Mouse (Mus musculus): ENCODE data around the gene Itsn1. TPM values are rescaled to one million over a fixed set of nuclear protein-coding genes. Genes with fewer than 3 reads are reported as not detected.
A peak's percentile ranks its signal among the peaks of the same experiment; 100 is the strongest.

Gene Itsn1
- polyA plus RNA-seq, 1 experiment: 20.5 TPM

DNA sequence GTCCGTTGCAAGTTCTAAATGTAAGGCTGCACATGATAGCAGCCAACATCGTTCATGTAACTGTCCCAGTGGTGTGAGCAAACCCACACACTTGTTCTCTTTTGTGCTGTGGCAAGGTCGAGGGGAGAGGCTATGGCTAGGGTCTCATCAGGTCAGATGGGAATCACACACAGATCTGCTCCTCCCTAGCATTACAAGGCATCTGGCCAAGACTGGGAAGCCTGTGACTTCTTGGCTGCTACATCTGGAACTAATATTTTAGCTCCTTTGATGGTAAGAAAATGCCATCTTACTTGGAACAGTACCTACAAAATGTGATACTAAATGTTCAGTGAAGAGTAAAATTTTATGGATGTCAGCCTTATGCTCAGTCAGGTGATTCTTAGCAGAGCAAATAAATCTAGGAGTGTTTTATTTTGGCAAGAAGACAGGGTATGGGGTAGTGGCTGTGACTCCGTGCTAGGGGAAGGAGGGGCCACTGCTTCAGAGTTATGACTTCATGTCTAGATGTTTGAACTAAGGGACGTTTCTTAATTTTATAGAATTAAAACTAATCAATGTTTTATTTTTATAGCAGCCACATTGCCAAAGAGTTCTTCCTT lies 73.5 kb downstream of the Itsn1 start:
- WGBS: 59% methylated on average over 5 of the region's 5 CpGs
- TF ChIP-seq POLR2A (IDR thresholded peaks at IDR 0.05; ENCODE audit: low read depth, low read length): no peak
- no peak overlapping the region for H3K27ac ChIP-seq (ENCODE audit: insufficient read depth, low read depth, low read length)
- H3K4me3 ChIP-seq (ENCODE audit: insufficient read depth, low read depth, low read length): no peak overlapping the region
- H3K4me1 ChIP-seq (ENCODE audit: control insufficient read depth, insufficient read depth, low read length): no peaks in the 10 kb centered on the region
- no peaks in the 10 kb centered on the region for H3K36me3 ChIP-seq (ENCODE audit: control insufficient read depth, insufficient read depth, low read length)
- H3K27me3 ChIP-seq (replicated peaks; ENCODE audit: control insufficient read depth, insufficient read depth, low read length): no peaks in the 10 kb centered on the region
- DNase-seq: no peak

GRCm38 (mm10) chr16:91804418-91804817 lies 75.3 kb downstream of the Itsn1 start:
- H3K27me3 ChIP-seq (replicated peaks; ENCODE audit: control insufficient read depth, insufficient read depth, low read length): no peaks in the 10 kb centered on the region
- H3K27ac ChIP-seq (ENCODE audit: insufficient read depth, low read depth, low read length): no peak overlapping the region
- no peak for DNase-seq
- 89% methylated on average over 8 of the region's 8 CpGs for WGBS
- no peak for TF ChIP-seq POLR2A (IDR thresholded peaks at IDR 0.05; ENCODE audit: low read depth, low read length)
- no peak for TF ChIP-seq CTCF (conservative IDR thresholded peaks at IDR 0.05; ENCODE audit: insufficient read depth, insufficient read length, low read depth, low read length)
- H3K36me3 ChIP-seq (ENCODE audit: control insufficient read depth, insufficient read depth, low read length): no peaks in the 10 kb centered on the region
- no peaks in the 10 kb centered on the region for H3K4me1 ChIP-seq (ENCODE audit: control insufficient read depth, insufficient read depth, low read length)
- H3K4me3 ChIP-seq (ENCODE audit: insufficient read depth, low read depth, low read length): no peak overlapping the region

- Histone ChIP-seq H3K36me3 (ENCODE audit: control insufficient read depth, insufficient read depth, low read length) (no peaks in the 10 kb centered on the region), H3K27ac (ENCODE audit: insufficient read depth, low read depth, low read length) (no peak overlapping the region), H3K4me3 (ENCODE audit: insufficient read depth, low read depth, low read length) (no peak overlapping the region), H3K4me1 (ENCODE audit: control insufficient read depth, insufficient read depth, low read length) (no peaks in the 10 kb centered on the region), H3K27me3 (replicated peaks; ENCODE audit: control insufficient read depth, insufficient read depth, low read length) (no peaks in the 10 kb centered on the region)
- no peak for TF ChIP-seq CTCF (conservative IDR thresholded peaks at IDR 0.05; ENCODE audit: insufficient read depth, insufficient read length, low read depth, low read length)
- no peak for TF ChIP-seq POLR2A (IDR thresholded peaks at IDR 0.05; ENCODE audit: low read depth, low read length)
- DNase-seq: peak; percentile 15
- 33% methylated on average over 5 of the region's 5 CpGs for WGBS
Measured at GRCm38 (mm10) chr16:91804831-91805230, 75.8 kb downstream of the Itsn1 start.

DNA sequence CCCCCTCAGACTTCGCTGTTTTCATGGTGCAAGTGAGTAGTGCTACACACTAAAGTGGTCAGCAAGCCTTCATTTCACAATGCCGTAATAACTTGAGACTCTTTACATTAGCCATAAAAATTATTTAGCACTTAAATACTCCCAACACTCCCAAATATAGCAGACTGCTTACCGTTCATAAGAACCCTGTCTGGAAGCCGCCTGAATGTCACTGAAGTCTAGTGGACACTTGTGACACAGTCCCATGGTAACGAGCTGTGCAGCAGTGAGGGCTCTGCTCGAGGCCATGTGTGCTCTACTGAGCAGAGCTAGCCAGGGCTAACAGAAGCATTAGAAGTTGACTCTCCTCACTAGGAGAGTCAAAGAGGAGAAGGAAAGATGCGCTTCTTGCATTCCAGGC lies 81.2 kb downstream of the Itsn1 start:
- no peak overlapping the region for H3K4me3 ChIP-seq (ENCODE audit: insufficient read depth, low read depth, low read length)
- H3K36me3 ChIP-seq (ENCODE audit: control insufficient read depth, insufficient read depth, low read length): no peaks in the 10 kb centered on the region
- TF ChIP-seq POLR2A (IDR thresholded peaks at IDR 0.05; ENCODE audit: low read depth, low read length) (no peak), CTCF (conservative IDR thresholded peaks at IDR 0.05; ENCODE audit: insufficient read depth, insufficient read length, low read depth, low read length) (no peak)
- no peaks in the 10 kb centered on the region for H3K4me1 ChIP-seq (ENCODE audit: control insufficient read depth, insufficient read depth, low read length)
- DNase-seq: no peak
- no peak overlapping the region for H3K27ac ChIP-seq (ENCODE audit: insufficient read depth, low read depth, low read length)
- no peaks in the 10 kb centered on the region for H3K27me3 ChIP-seq (replicated peaks; ENCODE audit: control insufficient read depth, insufficient read depth, low read length)
- 80% methylated on average over 7 of the region's 7 CpGs for WGBS

DNA sequence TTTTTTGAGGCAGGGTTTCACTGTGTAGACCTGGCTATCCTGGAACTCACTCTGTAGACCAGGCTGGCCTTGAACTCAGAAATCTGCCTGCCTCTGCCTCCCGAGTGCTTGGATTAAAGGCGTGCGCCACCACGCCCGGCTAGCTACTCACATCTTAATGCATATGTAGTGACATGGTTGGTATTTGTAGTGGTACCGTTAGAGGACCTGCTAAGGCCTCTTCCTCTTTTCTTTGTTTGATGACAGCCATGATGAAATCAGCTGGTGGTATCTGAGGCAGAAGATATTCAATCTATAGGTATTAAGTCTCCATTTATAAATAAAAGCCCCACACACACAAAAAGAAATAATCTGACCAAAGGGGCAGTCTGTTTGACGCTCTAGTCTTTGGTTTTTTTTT lies 82.3 kb downstream of the Itsn1 start:
- H3K27ac ChIP-seq (ENCODE audit: insufficient read depth, low read depth, low read length): no peak overlapping the region
- no peak for DNase-seq
- 93% methylated on average over 7 of the region's 7 CpGs for WGBS
- no peak for TF ChIP-seq POLR2A (IDR thresholded peaks at IDR 0.05; ENCODE audit: low read depth, low read length)
- TF ChIP-seq CTCF (conservative IDR thresholded peaks at IDR 0.05; ENCODE audit: insufficient read depth, insufficient read length, low read depth, low read length): no peak
- no peaks in the 10 kb centered on the region for H3K36me3 ChIP-seq (ENCODE audit: control insufficient read depth, insufficient read depth, low read length)
- no peaks in the 10 kb centered on the region for H3K27me3 ChIP-seq (replicated peaks; ENCODE audit: control insufficient read depth, insufficient read depth, low read length)
- no peaks in the 10 kb centered on the region for H3K4me1 ChIP-seq (ENCODE audit: control insufficient read depth, insufficient read depth, low read length)
- H3K4me3 ChIP-seq (ENCODE audit: insufficient read depth, low read depth, low read length): no peak overlapping the region

DNA sequence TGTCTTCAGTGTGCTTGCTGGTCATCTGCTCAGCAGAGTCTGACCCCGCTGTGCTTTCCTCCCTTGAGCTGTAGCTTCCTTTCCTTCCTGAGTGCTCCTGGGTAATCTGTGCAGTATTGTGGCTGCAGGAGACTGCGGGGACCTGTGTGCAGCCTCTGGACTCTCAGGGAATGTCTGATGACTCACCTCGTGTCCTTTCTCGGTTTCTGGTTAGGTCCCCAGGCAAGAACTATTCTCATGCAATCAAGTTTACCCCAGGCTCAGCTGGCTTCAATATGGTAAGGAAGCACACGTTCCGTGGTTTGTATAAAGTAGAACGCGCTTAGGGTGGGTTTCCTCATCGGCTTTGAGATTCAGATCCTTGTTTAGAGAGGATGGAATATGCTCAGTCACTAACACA lies 82.8 kb downstream of the Itsn1 start:
- Histone ChIP-seq H3K27me3 (replicated peaks; ENCODE audit: control insufficient read depth, insufficient read depth, low read length) (no peaks in the 10 kb centered on the region), H3K4me3 (ENCODE audit: insufficient read depth, low read depth, low read length) (no peak overlapping the region), H3K4me1 (ENCODE audit: control insufficient read depth, insufficient read depth, low read length) (no peaks in the 10 kb centered on the region), H3K27ac (ENCODE audit: insufficient read depth, low read depth, low read length) (no peak overlapping the region), H3K36me3 (ENCODE audit: control insufficient read depth, insufficient read depth, low read length) (no peaks in the 10 kb centered on the region)
- TF ChIP-seq POLR2A (IDR thresholded peaks at IDR 0.05; ENCODE audit: low read depth, low read length) (no peak), CTCF (conservative IDR thresholded peaks at IDR 0.05; ENCODE audit: insufficient read depth, insufficient read length, low read depth, low read length) (no peak)
- DNase-seq: no peak
- WGBS: 91% methylated on average over 9 of the region's 9 CpGs

DNA sequence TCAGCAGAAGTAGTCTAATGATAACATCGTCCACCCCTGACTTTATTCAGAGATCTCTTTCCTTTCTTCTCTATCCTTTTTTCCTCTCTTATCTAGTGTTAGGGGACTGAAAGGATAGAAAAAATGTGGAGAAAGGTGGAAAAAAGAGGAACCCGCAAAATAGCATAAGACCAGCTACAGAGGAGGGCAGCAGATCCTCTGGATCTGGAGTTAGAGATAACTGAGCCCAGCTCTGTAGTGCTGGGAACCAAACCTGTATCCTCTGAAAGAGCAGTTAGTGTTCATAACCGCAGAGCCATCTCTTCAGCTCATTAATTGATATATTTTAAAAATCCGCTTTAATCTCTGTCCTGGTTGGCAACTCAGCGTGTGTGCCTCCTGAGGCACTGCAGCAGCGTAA lies 84.5 kb downstream of the Itsn1 start:
- Histone ChIP-seq H3K27ac (ENCODE audit: insufficient read depth, low read depth, low read length) (no peak overlapping the region), H3K4me1 (ENCODE audit: control insufficient read depth, insufficient read depth, low read length) (no peaks in the 10 kb centered on the region), H3K4me3 (ENCODE audit: insufficient read depth, low read depth, low read length) (no peak overlapping the region), H3K36me3 (ENCODE audit: control insufficient read depth, insufficient read depth, low read length) (peaks cover 4% of the 10 kb centered on the region), H3K27me3 (replicated peaks; ENCODE audit: control insufficient read depth, insufficient read depth, low read length) (no peaks in the 10 kb centered on the region)
- 98% methylated on average over 6 of the region's 6 CpGs for WGBS
- no peak for TF ChIP-seq CTCF (conservative IDR thresholded peaks at IDR 0.05; ENCODE audit: insufficient read depth, insufficient read length, low read depth, low read length)
- TF ChIP-seq POLR2A (IDR thresholded peaks at IDR 0.05; ENCODE audit: low read depth, low read length): no peak
- DNase-seq: no peak
